Mouse (Mus musculus): ENCODE measurements around the gene 4930442H23Rik.
A peak's percentile ranks its signal among the peaks of the same experiment; 100 is the strongest.
"Not testable (repeated sequence)": the region's sequence is repeated elsewhere in the genome, so short reads cannot be mapped to it uniquely, and the experiment has no call there.

The 4930442H23Rik gene

DNA sequence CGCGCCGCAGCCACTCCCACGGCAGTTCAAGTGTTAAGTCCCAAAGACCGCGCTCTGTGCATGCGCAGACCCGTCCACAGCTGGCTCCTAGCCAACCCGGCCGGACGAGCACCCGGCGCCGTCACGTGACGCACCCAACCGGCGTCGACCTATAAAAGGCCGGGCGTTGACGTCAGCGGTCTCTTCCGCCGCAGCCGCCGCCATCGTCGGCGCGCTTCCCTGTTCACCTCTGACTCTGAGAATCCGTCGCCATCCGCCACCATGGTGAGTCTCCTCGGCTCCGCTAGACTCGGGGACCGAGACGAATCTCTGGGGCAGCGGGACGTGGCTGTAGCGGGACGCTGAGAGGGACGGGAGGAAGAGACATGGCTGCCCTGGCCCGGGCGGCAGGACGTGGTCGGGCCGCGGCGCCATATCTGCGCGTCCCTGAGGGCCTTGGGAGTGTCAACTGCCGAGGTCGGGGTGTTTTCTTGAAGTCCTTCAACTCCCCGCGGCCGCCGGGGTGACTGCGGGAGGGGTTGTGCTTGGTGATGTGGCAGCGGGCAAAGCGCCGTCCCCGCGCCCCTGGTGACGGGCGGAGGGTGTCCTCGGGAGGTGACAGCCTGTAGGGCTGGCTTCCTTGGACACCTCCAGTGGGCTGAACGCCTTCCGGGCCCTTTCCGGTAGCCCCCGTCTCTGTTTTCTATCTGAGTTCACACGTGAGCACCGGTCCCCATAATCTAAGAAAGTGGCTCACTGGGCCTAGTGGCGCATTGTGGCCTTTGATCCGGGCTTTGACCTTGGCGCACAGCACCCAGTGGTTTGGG, 7.0 kb downstream of the 4930442H23Rik start, which contains the start of gene Eef2:
Eef2 (plus strand) TSS at position 166 of the 806 bp plus-strand sequence.
- DNase-seq = peak; percentile 99

DNA sequence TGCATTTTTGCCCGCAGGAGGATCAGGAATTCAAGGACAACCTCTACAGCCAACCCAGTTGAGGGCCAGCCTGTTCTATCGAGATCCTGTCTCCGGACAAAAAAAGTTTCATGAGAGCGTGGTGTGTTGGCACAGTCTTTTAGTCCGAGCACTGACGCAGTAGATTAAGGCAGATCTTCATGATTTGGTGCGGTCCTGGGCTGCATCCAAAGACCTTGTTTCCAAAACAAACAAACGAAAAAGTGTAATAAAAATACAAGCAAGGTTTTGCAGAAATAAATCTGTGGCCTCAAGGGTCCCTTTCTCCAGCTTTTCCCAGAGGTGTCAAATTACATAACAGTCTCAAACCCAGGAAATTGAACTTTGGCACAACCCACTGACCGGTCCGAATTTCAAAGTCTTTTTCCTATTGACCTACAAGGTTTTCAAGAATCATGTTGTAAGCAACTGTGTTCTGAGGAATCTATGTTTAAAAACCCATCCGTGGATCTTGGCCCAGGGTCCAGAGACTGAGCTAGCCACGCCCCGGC, 7.6 kb downstream of the 4930442H23Rik start:
- no peak for DNase-seq

DNA sequence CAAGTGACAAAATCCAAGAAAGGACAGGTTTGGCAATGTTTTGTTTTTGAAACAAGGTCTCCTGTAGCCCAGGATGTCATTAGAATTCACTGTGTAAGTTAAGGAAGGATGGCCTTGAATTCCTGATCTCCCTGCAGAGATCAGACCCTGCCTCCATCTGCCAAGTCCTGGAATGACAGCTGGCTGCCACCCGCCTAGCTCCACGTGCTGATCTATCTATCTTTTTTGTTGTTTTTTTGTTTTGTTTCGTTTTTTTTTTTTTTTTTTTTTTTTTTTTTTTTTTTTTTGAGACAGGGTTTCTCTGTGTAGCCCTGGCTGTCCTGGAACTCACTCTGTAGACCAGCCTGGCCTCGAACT, 8.3 kb downstream of the 4930442H23Rik start:
- not testable (repeated sequence) for DNase-seq

DNA sequence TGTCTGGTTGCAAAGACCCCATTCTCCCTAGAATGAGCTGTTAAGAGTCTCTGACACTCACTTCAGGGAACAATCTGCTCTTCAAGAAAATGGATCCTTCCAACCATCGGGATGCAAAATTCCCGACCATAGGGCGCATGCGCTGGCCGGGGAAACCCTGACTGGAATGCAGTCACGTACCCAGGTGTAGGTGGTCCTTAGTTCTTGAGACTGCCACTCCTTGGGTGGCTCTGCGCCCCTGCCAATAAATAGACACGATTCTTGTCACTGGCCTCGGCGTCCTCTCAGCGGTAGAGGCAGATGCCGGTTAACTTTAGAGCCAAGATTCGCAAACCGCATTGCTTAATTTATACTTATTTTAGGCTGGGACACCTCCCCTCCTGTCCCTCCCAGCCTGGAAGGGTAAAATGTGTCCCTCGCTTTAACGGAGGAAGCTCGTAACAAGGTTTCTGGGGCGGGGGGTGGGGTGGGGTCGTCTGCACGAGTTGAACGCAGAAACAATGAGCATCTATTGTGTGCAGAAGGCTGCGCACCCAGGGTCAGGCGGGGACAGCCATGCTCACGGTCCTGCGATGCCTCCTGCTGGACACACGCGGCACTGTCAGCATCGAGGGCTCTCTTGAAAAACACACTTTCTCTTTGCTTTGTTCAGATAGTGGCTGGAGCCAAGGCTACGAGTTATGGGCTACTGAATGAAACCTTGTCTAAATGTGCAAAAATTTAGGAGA, 8.9 kb downstream of the 4930442H23Rik start:
- peak; percentile 90 to 94 for DNase-seq

DNA sequence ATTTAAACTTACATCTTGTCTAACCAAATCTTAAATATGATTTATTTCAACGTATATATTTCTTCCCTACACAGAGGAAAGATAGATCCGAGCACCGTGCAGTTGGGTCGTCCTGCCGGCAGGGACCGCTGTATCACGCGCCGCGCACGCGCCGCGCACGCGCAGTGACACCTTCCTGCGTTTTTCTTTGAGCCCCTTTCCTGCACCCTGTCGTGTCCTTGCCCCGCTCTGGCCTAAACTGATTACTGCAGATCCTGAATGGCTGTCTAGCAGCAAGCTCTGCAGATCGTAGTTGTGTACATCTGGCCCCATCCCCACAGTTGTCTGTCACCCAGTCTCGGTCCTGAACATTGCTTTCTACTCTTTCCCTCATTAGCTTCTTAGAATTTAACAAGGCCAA, 10.5 kb downstream of the 4930442H23Rik start:
- DNase-seq = peak; percentile 88 to 90

DNA sequence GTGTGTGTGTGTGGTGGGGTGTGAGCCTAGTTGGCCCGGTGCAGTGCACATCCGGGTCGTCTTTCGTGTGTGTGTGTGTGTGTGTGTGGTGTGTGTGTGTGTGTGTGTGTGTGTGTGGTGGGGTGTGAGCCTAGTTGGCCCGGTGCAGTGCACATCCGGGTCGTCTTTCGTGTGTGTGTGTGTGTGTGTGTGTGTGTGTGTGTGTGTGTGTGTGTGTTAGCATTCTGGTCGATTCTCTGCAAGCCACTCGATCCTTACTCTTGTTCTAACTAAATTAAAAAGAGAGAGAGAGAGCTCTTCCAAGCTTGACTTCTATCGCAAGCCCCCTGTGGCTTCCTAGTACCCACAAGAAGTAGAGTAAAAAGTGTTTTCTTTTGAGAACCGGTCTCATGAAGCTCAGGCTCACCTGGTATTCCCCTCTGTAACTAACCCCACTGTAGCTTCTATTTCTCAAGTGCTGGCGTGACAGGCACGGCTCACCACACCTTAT, 14.2 kb downstream of the 4930442H23Rik start:
- DNase-seq = peak in 1 of 2 experiments; percentile 54

DNA sequence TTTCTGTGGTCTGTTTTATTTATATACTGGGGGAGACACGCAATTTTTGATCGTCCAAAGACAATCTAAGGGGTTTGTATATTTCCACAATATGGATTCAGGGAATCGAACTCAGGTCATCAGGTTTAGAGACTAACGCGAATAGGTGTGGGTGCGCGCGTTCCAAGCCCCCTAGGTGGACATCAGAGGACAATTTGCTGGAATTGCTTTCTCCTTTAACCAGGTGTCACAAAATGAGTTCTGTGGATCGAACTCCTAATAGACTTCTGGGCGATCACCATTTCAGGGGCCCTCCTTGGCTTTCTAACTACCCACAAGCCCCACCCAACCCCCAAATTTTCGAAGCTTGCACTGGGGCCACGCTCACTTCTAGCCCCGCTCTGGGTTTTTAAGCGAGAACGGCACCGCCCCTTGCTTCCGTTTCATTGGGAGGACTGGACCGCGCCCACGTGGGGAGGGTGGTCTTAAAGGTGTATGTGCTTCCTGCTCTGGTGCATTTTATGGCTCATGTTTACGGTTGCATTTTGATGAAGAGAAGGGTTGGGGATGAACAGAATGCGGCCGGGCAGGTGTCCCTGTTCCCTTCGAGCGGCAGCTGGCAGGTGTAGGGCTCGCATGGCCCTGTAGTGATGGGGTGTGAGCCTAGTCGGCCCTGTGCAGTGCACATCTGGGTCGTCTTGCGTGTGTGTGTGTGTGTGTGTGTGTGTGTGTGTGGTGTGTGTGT, 15.0 kb downstream of the 4930442H23Rik start:
- DNase-seq = peak; percentile 89 to 90

DNA sequence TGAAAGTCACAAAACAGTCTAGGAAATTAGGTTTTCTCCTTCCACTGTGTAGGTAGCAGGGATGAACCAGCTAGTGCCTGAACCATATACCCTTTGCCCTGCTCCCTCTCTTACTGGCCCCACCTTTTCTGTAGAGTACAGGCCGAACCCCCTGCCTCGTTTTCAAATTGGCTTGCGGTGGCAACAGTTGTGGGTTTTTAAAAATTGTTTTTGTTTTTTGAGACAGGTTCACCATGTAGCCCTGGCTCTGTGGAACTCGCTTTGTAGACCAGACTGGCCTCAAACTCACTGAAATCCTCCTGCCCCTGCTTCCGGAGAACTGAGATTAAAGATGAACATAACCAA, 15.6 kb downstream of the 4930442H23Rik start:
- DNase-seq = no peak

DNA sequence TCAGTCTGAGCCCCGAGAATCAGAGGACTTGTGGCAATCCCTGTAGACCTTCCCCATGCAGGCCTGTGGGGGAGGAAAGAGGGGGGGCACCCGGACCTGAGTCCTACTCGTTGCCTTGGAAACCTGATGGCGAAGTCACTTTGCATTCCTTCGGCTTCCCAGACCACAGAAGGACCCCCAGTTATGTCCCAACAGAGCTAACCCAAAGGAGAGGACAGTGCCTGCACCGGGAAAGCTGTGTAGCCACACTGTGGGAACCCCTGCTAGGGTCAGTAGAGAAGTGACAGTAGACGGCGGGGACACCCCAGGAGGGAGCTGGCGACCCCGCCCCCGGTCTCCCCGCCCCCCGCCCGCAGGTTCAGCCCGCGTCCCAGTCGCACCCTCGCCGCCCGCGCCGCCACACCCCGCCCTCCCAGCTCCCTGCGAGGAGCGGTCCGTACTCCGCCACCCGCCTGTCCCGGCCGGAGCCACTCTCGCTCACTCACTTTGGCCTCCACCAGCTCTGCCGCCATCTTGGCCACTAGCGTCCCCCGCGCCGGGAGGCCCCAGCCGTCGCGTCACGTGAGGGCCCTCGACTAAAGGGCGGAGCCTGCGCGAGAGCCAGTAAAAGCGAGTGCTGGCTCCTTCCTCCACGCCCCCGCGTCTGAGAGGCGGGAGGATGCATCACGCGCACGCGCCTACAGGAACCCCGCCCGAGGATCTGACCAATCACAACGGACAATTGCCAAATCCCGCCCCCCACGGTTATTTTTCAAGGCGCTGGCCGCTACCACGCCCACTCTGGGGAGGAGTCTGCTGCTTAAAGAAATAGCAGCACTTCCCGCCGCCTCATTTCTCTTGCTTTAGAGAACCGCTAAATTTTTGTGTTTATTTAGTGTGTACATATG, 16.2 kb downstream of the 4930442H23Rik start, which contains the start of gene Pias4:
Pias4 (minus strand) TSS at position 724 of the 887 bp plus-strand sequence.
- peak; percentile 100 for DNase-seq

DNA sequence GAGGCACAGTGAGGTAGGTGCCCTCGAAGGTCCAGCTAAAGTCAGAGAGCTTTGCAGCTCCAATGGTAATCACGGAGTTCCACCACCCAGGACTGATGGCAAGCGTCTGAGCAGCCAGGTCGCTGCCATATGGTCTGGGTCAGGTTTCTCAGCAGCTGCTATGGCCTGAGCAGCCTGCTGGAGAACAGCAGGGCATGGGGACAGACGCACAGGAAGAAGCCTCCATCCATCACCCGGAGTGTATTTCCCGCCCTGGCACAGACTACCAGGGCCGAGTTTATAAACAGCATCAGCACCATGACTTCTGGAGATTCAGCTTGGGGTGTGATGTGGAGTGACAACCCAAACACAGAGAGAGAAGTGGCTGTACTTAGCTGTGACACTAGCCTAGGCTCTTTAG, 18.5 kb downstream of the 4930442H23Rik start:
- no peak for DNase-seq

DNA sequence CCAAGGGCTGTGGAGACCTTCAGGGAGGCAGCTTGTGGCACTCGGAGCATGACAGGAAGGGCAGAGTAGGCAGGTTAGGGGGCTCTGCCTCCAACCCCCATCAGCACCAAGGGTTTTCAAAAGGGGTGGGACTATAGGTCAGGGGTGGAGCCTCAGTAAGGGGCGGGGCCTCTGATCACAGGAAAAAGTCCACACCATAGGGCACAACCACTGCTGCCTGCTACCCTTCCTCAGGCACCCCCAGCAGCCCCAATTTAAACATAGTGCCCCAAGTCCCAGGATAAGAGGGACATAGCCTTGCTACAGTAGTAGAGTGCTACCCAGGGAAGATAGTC, 21.4 kb downstream of the 4930442H23Rik start:
- DNase-seq = no peak

DNA sequence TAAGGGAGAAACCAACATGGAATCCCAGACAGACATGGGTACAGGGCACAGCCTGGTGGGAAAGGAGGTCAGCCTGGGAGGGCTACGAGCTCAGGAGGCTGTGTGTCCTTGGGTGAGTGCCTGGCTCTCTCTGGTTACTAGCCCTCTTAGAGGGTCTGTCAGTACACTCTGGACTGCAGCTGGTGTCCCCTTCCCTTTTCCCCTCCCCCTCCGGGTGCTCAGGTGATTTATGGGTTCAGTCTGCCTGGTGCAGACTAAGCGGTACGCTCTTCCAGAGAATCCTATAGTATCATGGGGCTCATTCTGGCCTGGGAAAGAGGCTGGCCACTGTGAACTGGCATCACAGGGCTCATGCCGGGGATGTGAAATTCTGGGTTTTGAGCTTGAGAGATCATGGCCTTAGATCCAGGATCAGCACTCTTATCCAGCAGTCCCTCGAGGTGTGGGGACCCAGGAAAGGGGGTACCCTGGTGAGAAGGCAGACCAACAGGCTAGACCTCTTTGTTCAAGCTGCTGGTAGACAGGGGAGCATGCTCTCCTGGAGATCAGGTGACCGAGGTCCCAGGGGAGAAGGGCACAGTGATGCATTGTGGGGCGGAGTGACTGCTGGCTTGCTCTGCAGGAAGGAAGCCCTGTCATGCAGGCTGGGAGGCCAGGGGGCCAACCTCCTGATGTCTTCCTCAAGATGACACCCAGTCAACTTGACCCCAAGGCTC, 21.9 kb downstream of the 4930442H23Rik start:
- no peak for DNase-seq

DNA sequence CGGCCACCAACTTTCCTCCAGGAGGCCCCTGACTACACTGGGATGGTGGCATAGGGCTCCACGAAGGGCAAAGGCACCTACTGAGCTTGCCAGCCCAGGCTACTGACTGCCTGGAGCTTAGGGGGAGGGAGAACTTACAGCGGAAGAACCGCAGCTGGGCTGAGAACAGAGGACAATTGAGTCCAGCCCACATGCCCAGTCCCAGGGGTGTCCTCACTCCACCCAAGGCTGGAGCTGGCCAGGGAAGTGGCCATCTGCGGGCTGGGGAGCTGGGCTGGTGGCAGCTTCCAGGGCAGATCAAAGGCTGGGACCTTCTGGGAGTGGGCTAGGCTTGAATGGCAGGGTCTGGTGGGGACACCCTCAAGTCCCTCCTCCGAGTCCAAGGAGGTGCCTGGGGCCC, 28.9 kb downstream of the 4930442H23Rik start:
- DNase-seq = peak in 1 of 2 experiments; percentile 23

DNA sequence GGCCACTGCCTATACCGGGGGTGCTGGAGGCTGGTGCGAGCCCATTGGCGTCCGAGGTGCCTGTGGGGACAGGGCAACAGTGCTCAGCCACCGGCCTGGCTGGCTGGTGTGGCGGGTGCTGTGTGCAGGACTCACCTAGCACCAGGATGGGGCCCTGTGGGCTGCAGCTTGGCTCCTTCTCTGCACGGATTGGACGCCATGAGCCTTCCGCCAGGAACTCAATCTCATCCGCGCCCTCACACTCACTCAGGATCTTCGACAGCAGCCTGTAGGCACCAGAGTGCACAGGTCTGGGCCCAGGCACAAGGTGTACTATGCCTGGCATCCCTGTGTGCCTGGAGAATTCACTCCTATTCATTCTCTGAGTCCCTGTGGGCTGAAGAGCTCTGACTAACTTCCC, 29.3 kb downstream of the 4930442H23Rik start:
- DNase-seq = no peak

DNA sequence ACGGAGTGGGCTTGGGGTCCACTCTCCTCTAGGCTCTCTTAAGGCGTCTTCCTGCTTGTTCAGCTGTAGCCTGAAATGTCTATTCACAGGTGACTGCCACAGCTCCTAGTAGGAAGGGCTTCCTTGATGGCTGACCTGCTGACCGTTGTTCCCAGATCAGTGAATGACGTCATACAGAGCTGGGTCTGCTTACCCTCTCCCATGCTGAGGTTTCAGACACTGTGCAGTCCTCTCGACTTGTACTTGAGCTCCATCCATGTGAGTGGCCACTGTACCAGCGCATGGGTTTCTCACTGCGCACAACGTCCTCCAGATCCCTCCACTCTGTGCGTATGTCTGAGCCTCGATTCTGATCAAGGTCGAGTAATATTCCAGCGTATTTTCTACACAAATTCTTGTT, 31.0 kb downstream of the 4930442H23Rik start:
- DNase-seq = peak in 1 of 2 experiments; percentile 19

DNA sequence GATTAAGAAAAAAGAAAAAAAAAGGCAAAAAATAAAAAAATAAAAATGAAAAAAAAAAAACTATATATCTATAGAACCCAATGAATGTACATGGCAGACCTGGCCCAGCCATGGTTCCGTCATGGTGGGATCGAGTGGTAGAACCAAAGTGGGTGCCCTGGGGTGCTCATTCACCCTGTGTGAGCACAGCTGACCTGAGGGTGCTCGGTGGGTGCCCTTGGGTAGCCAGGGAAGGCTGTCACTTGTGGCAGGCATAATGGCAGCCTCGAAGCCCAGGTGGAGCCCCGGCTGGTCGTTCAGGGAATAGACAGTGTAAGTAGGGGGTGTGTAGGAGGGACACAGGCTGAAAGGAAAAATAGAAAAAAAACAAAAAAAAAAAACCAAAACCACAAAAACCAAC, 32.4 kb downstream of the 4930442H23Rik start:
- peak in 1 of 2 experiments; percentile 27 for DNase-seq

DNA sequence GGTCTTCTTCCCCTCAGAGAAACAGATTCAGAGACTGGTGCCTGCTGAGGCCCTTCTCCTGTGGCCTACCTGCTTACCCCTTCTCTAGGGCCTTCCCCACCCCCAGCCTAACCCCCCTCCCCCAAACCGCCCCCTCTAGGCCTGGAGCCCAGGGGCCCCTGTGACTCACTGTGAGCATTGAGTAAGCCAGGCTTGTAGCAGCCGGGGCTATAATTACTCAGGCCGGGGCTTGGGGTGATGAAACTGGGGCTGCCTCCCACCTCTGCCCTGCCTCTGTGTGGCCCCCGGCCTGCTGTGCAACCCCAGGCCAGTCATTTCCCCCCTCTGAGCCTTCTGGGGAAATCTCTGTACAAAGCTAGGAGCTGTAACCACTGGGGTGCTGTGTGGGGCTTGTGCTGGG, 37.4 kb downstream of the 4930442H23Rik start:
- DNase-seq = no peak

DNA sequence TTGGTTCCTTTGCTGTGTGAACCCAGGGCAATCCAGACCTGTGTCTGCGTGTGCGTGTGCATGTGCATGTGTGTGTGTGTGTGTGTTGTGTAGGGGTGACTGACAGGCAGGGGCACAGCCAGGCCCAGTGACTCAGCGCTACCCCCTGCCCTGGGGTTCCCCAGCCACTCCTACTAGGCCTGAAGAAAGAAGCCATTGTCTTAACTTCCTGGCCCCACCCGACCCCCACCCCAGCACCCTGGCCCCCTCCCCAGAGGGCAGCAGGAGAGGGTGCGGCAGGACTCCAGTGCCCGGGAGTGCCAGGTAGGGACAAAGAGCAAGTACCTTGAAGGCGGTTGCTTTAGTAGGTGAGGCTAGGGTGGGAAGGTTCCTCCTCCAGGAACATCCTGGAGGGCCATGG, 37.9 kb downstream of the 4930442H23Rik start:
- DNase-seq = no peak

DNA sequence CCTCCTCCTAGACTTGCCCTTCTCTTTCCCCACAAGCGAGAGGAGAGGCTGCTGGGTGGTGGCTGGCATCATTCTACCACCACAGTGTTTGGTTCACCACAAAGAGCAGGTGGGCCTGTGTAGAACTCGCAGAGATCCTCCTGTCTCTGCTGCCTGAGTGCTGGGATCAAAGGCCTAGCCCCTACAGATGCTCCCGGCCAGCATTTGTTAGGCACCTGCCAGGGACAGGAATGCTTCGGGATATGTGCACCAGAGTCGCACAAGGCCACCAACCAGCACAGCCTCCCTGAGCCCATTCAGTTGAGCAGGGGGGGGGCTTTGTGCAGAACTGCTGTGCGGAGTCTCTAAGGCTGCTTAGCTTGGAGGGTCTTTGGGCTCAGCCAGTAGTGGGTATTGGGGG, 38.3 kb downstream of the 4930442H23Rik start:
- DNase-seq = no peak

DNA sequence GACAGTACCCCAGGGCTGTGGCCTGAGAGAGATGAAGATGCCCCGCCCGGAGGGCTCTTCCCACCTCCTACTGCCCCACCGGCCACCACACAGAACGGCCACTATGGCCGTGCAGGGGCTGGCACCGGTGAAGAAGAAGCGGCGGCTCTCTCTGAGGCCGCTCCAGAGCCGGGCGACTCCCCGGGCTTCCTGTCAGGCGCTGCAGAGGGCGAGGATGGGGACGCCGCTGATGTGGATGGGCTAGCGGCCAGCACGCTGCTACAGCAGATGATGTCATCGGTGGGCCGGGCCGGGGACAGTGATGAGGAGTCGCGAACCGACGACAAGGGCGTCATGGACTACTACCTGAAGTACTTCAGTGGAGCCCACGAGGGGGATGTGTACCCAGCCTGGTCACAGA, 39.0 kb downstream of the 4930442H23Rik start:
- peak in 1 of 2 experiments; percentile 66 for DNase-seq

DNA sequence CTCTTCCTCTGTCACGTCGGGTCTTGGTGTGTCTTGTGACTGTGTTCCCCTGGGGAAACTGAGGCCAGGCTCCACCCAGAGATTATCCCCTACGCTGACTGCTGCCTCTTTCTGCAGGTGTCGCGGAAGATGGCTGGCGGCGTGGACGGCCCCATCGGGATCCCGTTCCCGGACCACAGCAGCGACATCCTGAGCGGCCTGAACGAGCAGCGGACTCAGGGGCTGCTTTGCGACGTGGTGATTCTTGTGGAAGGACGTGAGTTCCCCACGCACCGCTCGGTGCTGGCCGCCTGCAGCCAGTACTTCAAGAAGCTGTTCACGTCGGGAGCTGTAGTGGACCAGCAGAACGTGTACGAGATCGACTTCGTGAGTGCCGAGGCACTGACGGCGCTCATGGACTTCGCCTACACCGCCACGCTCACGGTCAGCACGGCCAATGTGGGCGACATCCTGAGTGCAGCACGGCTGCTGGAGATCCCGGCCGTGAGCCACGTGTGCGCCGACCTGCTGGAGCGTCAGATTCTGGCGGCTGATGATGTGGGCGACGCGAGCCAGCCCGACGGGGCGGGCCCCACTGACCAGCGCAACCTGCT, 39.7 kb downstream of the 4930442H23Rik start:
- no peak for DNase-seq

Data from lung, postnatal 4 days (tissue).